Mouse (Mus musculus): Measurements from ENCODE around the gene Creb3l2. TPM values are rescaled to one million over a fixed set of nuclear protein-coding genes. Genes with fewer than 3 reads are reported as not detected.

Creb3l2 gene
- total RNA-seq (2021) = 1 to 10 TPM; 6.2 to 8.1 TPM
- long read RNA-seq, experiment 1, full-length matches to known transcripts = 5 of 9 reads
- long read RNA-seq, experiment 1, partial matches to known transcripts = 1 of 9 reads
- long read RNA-seq, experiment 1, other reads (novel, unspliced or antisense) = 3 of 9 reads
- long read RNA-seq, experiment 2, full-length matches to known transcripts = 4 of 5 reads
- long read RNA-seq, experiment 2, partial matches to known transcripts = 0 of 5 reads
- long read RNA-seq, experiment 2, other reads (novel, unspliced or antisense) = 1 of 5 reads

DNA sequence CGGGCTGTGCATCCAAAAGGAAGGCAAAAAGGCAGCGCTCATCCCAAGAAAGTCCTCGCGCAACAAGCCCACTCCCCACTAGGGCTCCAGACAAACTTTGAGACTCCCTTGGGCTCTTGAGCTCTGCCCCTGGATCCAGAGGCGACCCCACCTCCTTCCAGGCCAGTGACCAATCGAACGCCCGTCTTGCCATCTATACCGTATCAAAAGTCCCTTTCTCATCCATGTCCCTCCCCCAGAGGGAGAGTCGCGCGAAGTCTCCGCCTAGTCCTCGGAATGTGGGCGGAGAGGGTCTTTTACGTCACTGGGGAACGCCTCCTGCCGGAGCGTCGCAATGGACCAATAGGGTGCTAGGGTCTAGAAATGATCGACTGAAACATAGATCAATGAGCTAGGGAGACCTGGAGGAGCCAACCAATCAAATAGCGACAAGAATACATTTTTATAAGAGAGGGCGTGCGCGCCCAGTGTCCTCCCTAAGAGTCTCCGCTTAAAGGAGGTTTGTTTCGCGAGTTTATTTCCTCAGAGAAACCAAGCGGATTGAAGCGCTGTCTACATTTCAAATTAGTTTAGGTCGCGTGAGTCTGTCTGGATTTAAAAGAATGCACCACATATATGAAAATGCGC, at the start of gene Creb3l2:
TSS of gene Creb3l2 (minus strand) at position 106 of the 627 bp plus-strand sequence.
- intact Hi-C loops (cut with DNase I) = loop anchor here (10.0 kb wide), 1 partner anchor 227 kb away; no protein-coding TSS in a partner anchor
- peak; percentile 92 to 96 for DNase-seq (ENCODE audit: extremely low spot score in 1 of 2, low spot score in 2 of 2)

DNA sequence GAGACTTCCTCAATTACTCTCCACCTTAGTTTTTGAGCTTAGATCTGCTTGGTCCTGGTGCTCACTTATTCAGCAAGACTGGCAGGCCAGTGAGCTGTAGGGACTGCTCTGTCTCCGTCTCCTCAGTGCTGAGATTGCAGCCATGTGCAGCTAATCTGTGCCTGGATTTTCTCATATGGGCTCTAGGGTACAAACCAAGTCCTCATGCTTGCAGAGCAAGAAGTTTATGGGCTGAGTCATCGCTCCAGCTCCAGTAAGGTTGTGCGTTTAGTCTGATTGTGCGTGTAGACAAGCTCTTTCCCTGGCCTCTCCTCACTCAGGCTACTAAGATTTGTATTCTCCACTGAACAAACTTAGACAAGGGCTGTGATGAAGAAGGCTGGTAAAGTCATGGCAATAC, 44.6 kb upstream of the Creb3l2 start:
- Histone ChIP-seq H3K4me3 (no peak overlapping the region), H3K27ac (no peak overlapping the region)
- intact Hi-C loops (cut with DNase I) = no loop called here
- TF ChIP-seq CTCF (IDR thresholded peaks at IDR 0.05) = no peak
- DNase-seq (ENCODE audit: extremely low spot score in 1 of 2, low spot score in 2 of 2) = no peak

More for the DNA sequence above, at the start of gene Creb3l2:
- peak; percentile 8 for TF ChIP-seq CTCF (IDR thresholded peaks at IDR 0.05)
- Histone ChIP-seq H3K27ac (peak within 1 kb of the TSS; percentile 82), H3K4me3 (peak within 1 kb of the TSS; percentile 82)

DNA sequence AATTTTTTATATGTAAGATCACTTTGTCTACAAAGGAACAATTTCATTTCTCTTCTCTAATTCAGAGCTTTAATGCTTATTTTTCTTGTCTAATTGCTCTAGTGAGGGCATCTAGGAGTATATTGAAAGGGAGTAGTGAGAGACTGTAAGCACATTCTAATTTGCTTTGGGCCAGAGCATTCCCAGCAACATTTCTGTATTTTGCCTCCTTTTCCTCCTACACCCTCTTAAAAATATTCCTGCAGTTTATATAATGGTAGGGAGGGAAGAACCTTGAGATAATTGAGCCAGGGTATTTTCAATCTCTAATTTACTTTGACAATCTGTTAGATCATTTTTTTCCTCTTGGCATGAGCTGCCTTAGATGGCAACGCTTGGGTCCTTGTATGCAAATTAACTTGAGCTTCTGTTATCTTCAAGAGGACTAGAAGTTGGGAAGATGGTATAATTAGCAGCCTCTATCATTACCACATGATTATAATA, 42.7 kb upstream of the Creb3l2 start:
- intact Hi-C loops (cut with DNase I) = no loop called here
- Histone ChIP-seq H3K27ac (no peak overlapping the region), H3K4me3 (no peak overlapping the region)
- DNase-seq (ENCODE audit: extremely low spot score in 1 of 2, low spot score in 2 of 2) = no peak
- no peak for TF ChIP-seq CTCF (IDR thresholded peaks at IDR 0.05)

DNA sequence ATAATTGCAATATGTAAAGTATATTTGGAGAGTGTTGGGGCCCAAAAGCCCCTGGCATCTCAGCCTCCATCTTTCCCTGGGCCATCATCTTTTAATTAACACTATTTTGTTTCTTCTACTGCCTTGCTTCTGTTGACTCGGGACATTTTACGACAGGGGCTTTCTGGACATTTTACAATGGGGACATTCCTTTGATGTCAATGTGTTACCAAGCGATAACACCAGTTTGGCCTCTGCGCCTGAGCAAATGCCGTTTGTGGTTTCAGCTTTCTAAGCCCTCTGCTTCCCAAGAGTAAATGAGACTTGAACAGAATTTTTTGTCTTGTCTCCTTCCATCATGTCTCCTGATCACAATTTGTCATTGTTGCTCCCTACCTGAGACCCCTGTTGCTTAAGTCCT, 41.3 kb upstream of the Creb3l2 start:
- Histone ChIP-seq H3K4me3 (no peak overlapping the region), H3K27ac (no peak overlapping the region)
- no peak for DNase-seq (ENCODE audit: extremely low spot score in 1 of 2, low spot score in 2 of 2)
- no peak for TF ChIP-seq CTCF (IDR thresholded peaks at IDR 0.05)
- intact Hi-C loops (cut with DNase I) = no loop called here

DNA sequence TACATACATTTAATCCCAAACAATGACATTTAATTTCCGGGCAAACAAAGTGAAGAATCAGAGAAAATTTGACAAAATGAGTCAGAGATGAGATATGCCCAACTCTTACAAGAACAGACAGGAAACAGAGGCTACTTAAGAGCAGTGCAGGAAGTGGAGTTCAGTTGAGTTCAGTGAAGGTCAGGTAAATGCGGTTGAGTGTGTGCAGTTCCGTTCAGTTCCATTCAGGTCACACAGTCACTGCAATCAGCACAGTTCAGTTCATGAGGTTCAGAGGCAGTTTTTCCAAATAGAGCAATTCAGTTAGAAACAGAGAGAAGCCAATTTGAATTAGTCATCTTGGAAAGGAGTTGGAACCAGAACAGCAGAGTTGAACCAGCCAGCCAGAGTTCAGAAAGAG, 39.2 kb upstream of the Creb3l2 start:
- no peak for TF ChIP-seq CTCF (IDR thresholded peaks at IDR 0.05)
- Histone ChIP-seq H3K27ac (no peak overlapping the region), H3K4me3 (no peak overlapping the region)
- DNase-seq (ENCODE audit: extremely low spot score in 1 of 2, low spot score in 2 of 2) = no peak
- intact Hi-C loops (cut with DNase I) = no loop called here

DNA sequence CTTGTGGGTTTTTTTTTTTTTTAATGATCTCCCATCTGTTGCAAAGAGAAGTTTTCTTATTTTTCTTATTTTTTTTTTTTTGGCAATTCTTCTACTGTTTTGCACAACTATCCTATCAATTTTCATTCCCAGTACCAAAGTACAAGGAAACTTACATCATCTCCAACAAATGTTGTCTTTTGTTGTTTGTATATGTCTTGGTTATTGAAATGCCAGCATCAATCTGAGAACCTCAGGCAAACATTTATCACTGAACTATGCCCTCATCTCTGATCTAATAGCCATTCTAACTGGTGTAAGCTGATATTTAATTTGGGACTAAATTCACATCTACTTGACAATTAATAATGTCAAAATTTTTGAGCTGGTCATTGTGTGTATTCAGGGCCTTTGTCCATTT, 38.1 kb upstream of the Creb3l2 start:
- intact Hi-C loops (cut with DNase I) = no loop called here

DNA sequence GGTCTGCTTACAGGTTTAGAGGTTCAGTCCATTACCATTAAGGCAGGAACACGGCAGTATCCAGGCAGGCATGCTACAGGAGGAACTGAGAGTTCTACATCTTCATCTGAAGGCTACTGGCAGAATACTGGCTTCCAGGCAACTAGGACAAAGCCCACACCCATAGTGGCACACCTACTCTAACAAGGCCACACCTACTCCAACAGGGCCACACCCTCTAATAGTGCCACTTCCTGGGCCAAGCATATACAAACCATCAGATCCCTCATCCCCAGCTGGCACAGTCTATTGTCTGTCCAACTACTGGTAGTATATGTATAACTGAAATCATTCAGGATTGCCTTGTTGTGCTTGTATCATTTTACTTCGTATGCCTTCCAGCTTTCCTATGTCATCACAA, 36.5 kb upstream of the Creb3l2 start:
- intact Hi-C loops (cut with DNase I) = no loop called here
- TF ChIP-seq CTCF (IDR thresholded peaks at IDR 0.05) = no peak
- DNase-seq (ENCODE audit: extremely low spot score in 1 of 2, low spot score in 2 of 2) = no peak
- Histone ChIP-seq H3K27ac (no peak overlapping the region), H3K4me3 (no peak overlapping the region)

More for the DNA sequence above, 38.1 kb upstream of the Creb3l2 start:
- no peak overlapping the region for H3K4me3 ChIP-seq
- no peak for TF ChIP-seq CTCF (IDR thresholded peaks at IDR 0.05)
- no peak overlapping the region for H3K27ac ChIP-seq
- DNase-seq (ENCODE audit: extremely low spot score in 1 of 2, low spot score in 2 of 2) = no peak

DNA sequence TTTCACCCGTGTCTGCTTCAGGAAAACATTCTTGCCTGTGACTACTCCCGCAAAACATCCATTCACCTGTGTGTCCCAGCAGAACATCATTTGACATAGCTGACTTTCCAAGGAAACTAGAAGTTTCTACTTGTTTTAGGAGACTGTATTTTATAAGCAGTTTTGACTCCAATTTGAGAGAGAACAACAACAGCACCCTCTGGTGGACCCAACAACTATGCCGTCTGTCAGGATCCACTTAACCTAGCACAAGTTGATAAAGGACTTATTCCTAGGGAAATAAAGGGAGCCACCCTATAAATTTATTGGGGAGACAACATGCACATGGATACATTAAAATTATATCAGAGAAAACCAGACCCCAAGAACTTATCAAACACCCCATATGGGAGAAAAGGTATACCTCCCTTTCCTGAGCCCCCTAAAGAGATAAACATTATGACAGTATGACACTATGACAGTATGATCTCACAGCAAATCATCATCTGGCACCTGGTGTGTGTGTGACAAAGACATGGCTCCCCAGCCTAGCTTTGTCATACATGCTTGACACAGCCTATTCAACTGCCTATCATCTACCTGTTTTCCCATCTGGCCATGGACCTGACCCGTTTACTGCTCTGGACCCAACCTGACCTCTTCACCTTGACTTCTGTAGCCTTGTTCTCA, 31.9 kb upstream of the Creb3l2 start:
- peak; percentile 62 for TF ChIP-seq CTCF (IDR thresholded peaks at IDR 0.05)
- DNase-seq (ENCODE audit: extremely low spot score in 1 of 2, low spot score in 2 of 2) = peak in 1 of 2 experiments; percentile 34
- Histone ChIP-seq H3K4me3 (no peak overlapping the region), H3K27ac (no peak overlapping the region)
- intact Hi-C loops (cut with DNase I) = no loop called here

DNA sequence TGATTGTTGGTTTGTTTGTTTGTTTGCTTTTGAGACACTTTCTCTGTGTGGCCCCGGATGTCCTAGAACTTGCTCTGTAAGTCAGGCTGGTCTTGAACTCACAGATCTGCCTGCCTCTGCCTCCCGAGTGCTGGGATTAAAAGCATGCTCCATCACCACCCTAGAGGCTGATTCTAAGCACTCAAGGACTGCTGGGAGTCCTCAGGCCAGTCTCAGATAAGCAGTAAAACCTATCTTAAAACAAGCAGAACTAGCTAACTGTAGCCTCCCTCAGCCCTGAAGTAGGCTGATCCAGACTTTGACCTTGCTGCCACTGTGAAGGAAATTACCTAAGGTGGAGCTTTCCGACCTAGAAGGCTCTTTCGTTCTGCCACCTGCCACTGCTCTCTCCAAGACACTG, 28.3 kb upstream of the Creb3l2 start:
- intact Hi-C loops (cut with DNase I) = no loop called here
- DNase-seq (ENCODE audit: extremely low spot score in 1 of 2, low spot score in 2 of 2) = no peak
- H3K27ac ChIP-seq = no peak overlapping the region
- no peak overlapping the region for H3K4me3 ChIP-seq
- TF ChIP-seq CTCF (IDR thresholded peaks at IDR 0.05) = no peak

DNA sequence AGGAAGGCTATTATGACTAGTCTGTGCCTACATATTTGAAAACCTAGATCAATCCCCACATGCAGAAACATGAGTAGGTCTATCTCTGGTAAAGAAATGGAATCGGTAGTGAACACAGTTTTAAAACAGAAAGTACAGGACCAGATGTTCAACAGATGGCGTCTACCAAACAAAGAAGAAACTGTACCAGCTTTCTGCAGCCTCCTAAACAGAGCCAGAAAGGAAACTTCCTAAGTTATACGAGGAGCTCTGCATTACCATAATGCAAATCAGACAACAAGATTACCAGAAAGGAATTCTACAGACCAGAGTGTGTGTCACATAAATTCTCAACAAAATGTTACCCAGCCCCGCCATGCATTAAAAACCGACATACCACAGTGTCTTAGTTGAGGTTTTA, 23.9 kb upstream of the Creb3l2 start:
- DNase-seq (ENCODE audit: extremely low spot score in 1 of 2, low spot score in 2 of 2) = no peak
- intact Hi-C loops (cut with DNase I) = loop anchor here (2.0 kb wide), 1 partner anchor 599 kb away; no protein-coding TSS in a partner anchor

DNA sequence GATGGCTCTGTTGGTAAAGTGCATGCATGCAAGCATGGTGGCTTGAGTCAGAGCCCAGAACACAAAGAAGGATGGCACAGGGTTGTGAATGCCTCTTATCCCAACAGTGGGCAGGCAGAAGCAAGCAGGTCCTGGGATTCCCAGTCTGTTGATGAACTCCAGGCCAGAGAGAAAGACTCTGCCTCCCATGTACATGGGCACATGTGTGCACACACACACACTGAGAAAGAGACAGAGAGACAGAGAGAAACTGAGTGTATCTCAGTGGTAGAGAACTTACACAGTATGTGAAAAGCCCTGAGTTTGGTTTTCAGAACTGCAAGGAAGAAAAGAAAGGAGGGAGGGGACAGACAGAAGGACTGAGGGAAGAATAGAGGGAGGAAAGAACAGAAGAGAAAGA, 23.4 kb upstream of the Creb3l2 start:
- TF ChIP-seq CTCF (IDR thresholded peaks at IDR 0.05) = no peak

More for the DNA sequence above, 23.9 kb upstream of the Creb3l2 start:
- no peak for TF ChIP-seq CTCF (IDR thresholded peaks at IDR 0.05)
- Histone ChIP-seq H3K27ac (no peak overlapping the region), H3K4me3 (no peak overlapping the region)

DNA sequence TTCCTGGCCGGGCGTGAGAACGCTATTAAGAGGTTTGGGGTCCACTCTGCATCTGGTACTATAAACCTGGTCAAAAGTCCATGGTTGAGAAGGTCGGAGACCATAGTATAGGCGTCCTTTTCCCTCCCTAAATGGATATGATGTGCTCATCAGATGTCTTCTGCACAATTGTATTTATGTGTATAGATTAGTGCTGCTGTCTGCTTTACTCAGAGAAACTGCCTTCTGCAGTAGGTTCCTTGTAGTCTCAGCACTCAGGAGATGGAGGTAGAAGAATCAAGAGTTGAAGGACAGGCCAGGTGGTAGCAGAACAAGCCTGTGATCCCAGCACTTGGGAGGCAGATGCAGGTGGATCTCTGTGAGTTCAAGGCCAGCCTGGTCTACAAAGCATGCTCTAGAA, 22.6 kb upstream of the Creb3l2 start:
- no peak for TF ChIP-seq CTCF (IDR thresholded peaks at IDR 0.05)
- intact Hi-C loops (cut with DNase I) = loop anchor here (2.0 kb wide), 1 partner anchor 600 kb away; no protein-coding TSS in a partner anchor
- H3K4me3 ChIP-seq = peak overlapping the region; percentile 34
- no peak overlapping the region for H3K27ac ChIP-seq
- DNase-seq (ENCODE audit: extremely low spot score in 1 of 2, low spot score in 2 of 2) = no peak

More for the DNA sequence above, 23.4 kb upstream of the Creb3l2 start:
- Histone ChIP-seq H3K27ac (peak overlapping the region; percentile 40; the same call in 1 of the 2 replicates), H3K4me3 (no peak overlapping the region)
- intact Hi-C loops (cut with DNase I) = loop anchor here (2.0 kb wide), 1 partner anchor 599 kb away; no protein-coding TSS in a partner anchor
- no peak for DNase-seq (ENCODE audit: extremely low spot score in 1 of 2, low spot score in 2 of 2)
